Mouse (Mus musculus) testis, postnatal 14 days (tissue): Measurements from ENCODE around the gene Plekhn1.
A peak's percentile ranks its signal among the peaks of the same experiment; 100 is the strongest.

ENCODE experiments used
- DNase-seq: peaks from one replicate; pipeline ENCODE4 v3.0.0; 2021; ENCODE audit warnings: low spot score

Gene Plekhn1

GRCm38 (mm10) chr4:156234701-156235213 lies at the start of gene Plekhn1:
Gene Plekhn1, minus strand, starts transcription at chr4:156234857.
- DNase-seq: peak; percentile 83

- no peak for DNase-seq
Observed at GRCm38 (mm10) chr4:156255078-156255839, 20.6 kb upstream of the Plekhn1 start, which contains the start of gene Samd11. Gene Samd11, minus strand, starts transcription at chr4:156255657.

GRCm38 (mm10) chr4:156254361-156255077 lies 19.9 kb upstream of the Plekhn1 start:
- no peak for DNase-seq

GRCm38 (mm10) chr4:156253043-156253442 lies 18.4 kb upstream of the Plekhn1 start:
- DNase-seq: no peak

- DNase-seq: no peak
Observed at GRCm38 (mm10) chr4:156252619-156253018, 18.0 kb upstream of the Plekhn1 start.

- no peak for DNase-seq
Observed at GRCm38 (mm10) chr4:156252140-156252539, 17.5 kb upstream of the Plekhn1 start.

- no peak for DNase-seq
Observed at GRCm38 (mm10) chr4:156251081-156251480, 16.4 kb upstream of the Plekhn1 start.

- no peak for DNase-seq
Observed at GRCm38 (mm10) chr4:156249567-156249966, 14.9 kb upstream of the Plekhn1 start.

GRCm38 (mm10) chr4:156236651-156237447 lies 2.2 kb upstream of the Plekhn1 start:
- no peak for DNase-seq

- peak; percentile 92 for DNase-seq
Observed at GRCm38 (mm10) chr4:156235808-156236533, 1.3 kb upstream of the Plekhn1 start, which contains the start of gene Noc2l. Gene Noc2l, plus strand, starts transcription at chr4:156236010.

- no peak for DNase-seq
Observed at GRCm38 (mm10) chr4:156235360-156235770, 708 bp upstream of the Plekhn1 start.

- DNase-seq: no peak
Observed at GRCm38 (mm10) chr4:156234021-156234501, 596 bp downstream of the Plekhn1 start.

GRCm38 (mm10) chr4:156228393-156229024 lies 6.1 kb downstream of the Plekhn1 start:
- DNase-seq: no peak

- no peak for DNase-seq
Observed at GRCm38 (mm10) chr4:156227752-156228392, 6.8 kb downstream of the Plekhn1 start.

- DNase-seq: no peak
Observed at GRCm38 (mm10) chr4:156224276-156224675, 10.4 kb downstream of the Plekhn1 start.

- no peak for DNase-seq
Observed at GRCm38 (mm10) chr4:156219936-156220335, 14.7 kb downstream of the Plekhn1 start.

GRCm38 (mm10) chr4:156217838-156218237 lies 16.8 kb downstream of the Plekhn1 start:
- DNase-seq: no peak

GRCm38 (mm10) chr4:156217022-156217669 lies 17.5 kb downstream of the Plekhn1 start:
- DNase-seq: no peak

- no peak for DNase-seq
Observed at GRCm38 (mm10) chr4:156216196-156216595, 18.5 kb downstream of the Plekhn1 start.

- no peak for DNase-seq
Observed at GRCm38 (mm10) chr4:156215649-156216048, 19.0 kb downstream of the Plekhn1 start, which contains the start of gene Perm1. Gene Perm1, plus strand, starts transcription at chr4:156215868.
